Mouse (Mus musculus) forebrain, embryonic 11.5 days (tissue): ENCODE data around the gene Hmgcs2. TPM values are rescaled to one million over a fixed set of nuclear protein-coding genes. Genes with fewer than 3 reads are reported as not detected.
A peak's percentile ranks its signal among the peaks of the same experiment; 100 is the strongest.

Experiments used
- ATAC-seq: fragments of 200-750 bp; cut with Nextera tagmentation; replicated peaks from 2 replicates; pipeline ENCODE4 v1.8.0; 2017; ENCODE audit warnings: moderate TSS enrichment; ENCODE audit not compliant: low FRiP score
- DNase-seq: peaks from one replicate; pipeline ENCODE4 v3.0.0-alpha.2; 2017; ENCODE audit warnings: low spot score
- H3K27ac ChIP-seq: fragments of 300-500 bp; sonication (generic); 2 replicates; pipeline ENCODE4 v1.5.1; 2014; ENCODE audit warnings: low read depth, low read length
- H3K27me3 ChIP-seq: fragments of 300-500 bp; sonication (generic); 2 replicates; pipeline ENCODE4 v1.6.1; 2014; ENCODE audit warnings: mild to moderate bottlenecking, low read length, mixed read lengths; ENCODE audit not compliant: control insufficient read depth, insufficient read depth
- H3K36me3 ChIP-seq: fragments of 300-500 bp; sonication (generic); 2 replicates; pipeline ENCODE4 v1.6.1; 2014; ENCODE audit warnings: mild to moderate bottlenecking, low read length, moderate library complexity, mixed read lengths; ENCODE audit not compliant: control insufficient read depth, insufficient read depth
- H3K4me1 ChIP-seq: fragments of 300-500 bp; sonication (generic); replicated peaks from 2 replicates; pipeline ENCODE4 v1.6.1; 2014; ENCODE audit warnings: low read length, mixed read lengths; ENCODE audit not compliant: control insufficient read depth, insufficient read depth
- H3K4me2 ChIP-seq: fragments of 300-500 bp; sonication (generic); 2 replicates; pipeline ENCODE4 v1.6.1; 2014; ENCODE audit warnings: low read depth, mild to moderate bottlenecking, low read length, moderate library complexity, mixed read lengths; ENCODE audit not compliant: severe bottlenecking
- H3K4me3 ChIP-seq: fragments of 300-500 bp; sonication (generic); 2 replicates; pipeline ENCODE4 v1.5.1; 2014; ENCODE audit warnings: low read depth, low read length
- H3K9ac ChIP-seq: fragments of 300-500 bp; sonication (generic); 2 replicates; pipeline ENCODE4 v1.6.1; 2014; ENCODE audit warnings: low read length
- H3K9me3 ChIP-seq: fragments of 300-500 bp; sonication (generic); 2 replicates; pipeline ENCODE4 v1.6.1; 2016; ENCODE audit warnings: low read length, mixed read lengths; ENCODE audit not compliant: control insufficient read depth
- WGBS: fragments of 180-500 bp; shearing (Covaris S2); extraction: QIAGEN DNeasy Blood & Tissue Kit; methylation state at CpG from one replicate; pipeline ENCODE4 v1.1.7; 2014; 5-methylcytosine and 5-hydroxymethylcytosine counted together
- polyA plus RNA-seq: library from polyadenylated mRNA; unstranded; fragments of >200 nt; fragmentation: Nextera tagmentation; extraction: Ambion mirVana; gene quantifications from 2 replicates; pipeline ENCODE4 v1.2.1, GENCODE M21; 2014

The Hmgcs2 gene
- 0.63 and 1.2 TPM in 2 replicates for polyA plus RNA-seq

GRCm38 (mm10) chr3:98280204-98280932 lies at the start of gene Hmgcs2:
Hmgcs2 (plus strand) TSS chr3:98280435.
- DNase-seq (no peak), ATAC-seq (peak; percentile 39; the same call in 1 of the 2 replicates)
- Histone ChIP-seq H3K9me3 (no peaks in the 10 kb centered on the region), H3K4me1 (no peaks in the 10 kb centered on the region), H3K36me3 (no peaks in the 10 kb centered on the region), H3K27ac (no peak within 1 kb of the TSS), H3K4me3 (no peak within 1 kb of the TSS), H3K27me3 (no peaks in the 10 kb centered on the region), H3K4me2 (no peak within 1 kb of the TSS), H3K9ac (no peak within 1 kb of the TSS)
- WGBS: 62% methylated on average over 14 of the region's 14 CpGs

GRCm38 (mm10) chr3:98233504-98233903 lies 46.7 kb upstream of the Hmgcs2 start:
- Histone ChIP-seq H3K4me2 (no peak overlapping the region), H3K9ac (no peak overlapping the region), H3K27ac (no peak overlapping the region), H3K4me1 (no peaks in the 10 kb centered on the region), H3K4me3 (no peak overlapping the region), H3K36me3 (no peaks in the 10 kb centered on the region), H3K9me3 (no peaks in the 10 kb centered on the region), H3K27me3 (no peaks in the 10 kb centered on the region)
- no peak for DNase-seq
- ATAC-seq: no peak

GRCm38 (mm10) chr3:98236266-98236665 lies 44.0 kb upstream of the Hmgcs2 start:
- ATAC-seq (no peak), DNase-seq (no peak)
- no peak overlapping the region for H3K4me2 ChIP-seq
- no peaks in the 10 kb centered on the region for H3K27me3 ChIP-seq
- no peaks in the 10 kb centered on the region for H3K9me3 ChIP-seq
- no peak overlapping the region for H3K27ac ChIP-seq
- no peak overlapping the region for H3K4me3 ChIP-seq
- H3K9ac ChIP-seq: no peak overlapping the region
- 92% methylated on average over 6 of the region's 6 CpGs for WGBS
- no peaks in the 10 kb centered on the region for H3K4me1 ChIP-seq
- no peaks in the 10 kb centered on the region for H3K36me3 ChIP-seq

- no peaks in the 10 kb centered on the region for H3K4me1 ChIP-seq
- no peaks in the 10 kb centered on the region for H3K27me3 ChIP-seq
- no peak overlapping the region for H3K4me2 ChIP-seq
- H3K27ac ChIP-seq: no peak overlapping the region
- no peak for DNase-seq
- no peaks in the 10 kb centered on the region for H3K36me3 ChIP-seq
- no peak overlapping the region for H3K4me3 ChIP-seq
- H3K9ac ChIP-seq: no peak overlapping the region
- WGBS: 78% methylated on average over 5 of the region's 5 CpGs
- ATAC-seq: no peak
- H3K9me3 ChIP-seq: no peaks in the 10 kb centered on the region
Measured at GRCm38 (mm10) chr3:98237240-98237639, 43.0 kb upstream of the Hmgcs2 start.

- Histone ChIP-seq H3K36me3 (no peaks in the 10 kb centered on the region), H3K27ac (no peak overlapping the region), H3K27me3 (no peaks in the 10 kb centered on the region), H3K4me3 (no peak overlapping the region), H3K4me1 (no peaks in the 10 kb centered on the region), H3K4me2 (no peak overlapping the region), H3K9me3 (no peaks in the 10 kb centered on the region), H3K9ac (no peak overlapping the region)
- WGBS: 73% methylated on average over 3 of the region's 3 CpGs
- DNase-seq (no peak), ATAC-seq (no peak)
Measured at GRCm38 (mm10) chr3:98238150-98238549, 42.1 kb upstream of the Hmgcs2 start.

GRCm38 (mm10) chr3:98242051-98242450 lies 38.2 kb upstream of the Hmgcs2 start:
- Histone ChIP-seq H3K4me3 (no peak overlapping the region), H3K9me3 (no peaks in the 10 kb centered on the region), H3K27me3 (no peaks in the 10 kb centered on the region), H3K9ac (no peak overlapping the region), H3K27ac (no peak overlapping the region), H3K4me1 (peaks cover 9% of the 10 kb centered on the region; the same call in 1 of the 2 replicates), H3K36me3 (no peaks in the 10 kb centered on the region), H3K4me2 (no peak overlapping the region)
- ATAC-seq: no peak
- no peak for DNase-seq
- 79% methylated on average over 3 of the region's 3 CpGs for WGBS

- 73% methylated on average over 8 of the region's 8 CpGs for WGBS
- Histone ChIP-seq H3K9ac (no peak overlapping the region), H3K36me3 (no peaks in the 10 kb centered on the region), H3K4me1 (peaks cover 9% of the 10 kb centered on the region; the same call in 1 of the 2 replicates), H3K9me3 (no peaks in the 10 kb centered on the region), H3K4me3 (no peak overlapping the region), H3K27me3 (no peaks in the 10 kb centered on the region), H3K4me2 (no peak overlapping the region), H3K27ac (no peak overlapping the region)
- no peak for DNase-seq
- no peak for ATAC-seq
Measured at GRCm38 (mm10) chr3:98242458-98243037, 37.7 kb upstream of the Hmgcs2 start.

- DNase-seq (no peak), ATAC-seq (no peak)
- H3K27me3 ChIP-seq: no peaks in the 10 kb centered on the region
- no peaks in the 10 kb centered on the region for H3K9me3 ChIP-seq
- no peak overlapping the region for H3K4me3 ChIP-seq
- H3K4me2 ChIP-seq: no peak overlapping the region
- 14% methylated on average over 8 of the region's 8 CpGs for WGBS
- no peaks in the 10 kb centered on the region for H3K36me3 ChIP-seq
- H3K9ac ChIP-seq: no peak overlapping the region
- H3K27ac ChIP-seq: no peak overlapping the region
- H3K4me1 ChIP-seq: peaks cover 9% of the 10 kb centered on the region; the same call in 1 of the 2 replicates
Measured at GRCm38 (mm10) chr3:98245892-98246291, 34.3 kb upstream of the Hmgcs2 start.
